Mouse (Mus musculus): ENCODE results near the gene Slc44a1.

Slc44a1 gene

GRCm38 (mm10) chr4:53440010-53440815 is at the start of gene Slc44a1:
TSS of gene Slc44a1 (plus strand) at chr4:53440413.
- peak; percentile 92 for DNase-seq (ENCODE audit: low read depth, low spot score)

GRCm38 (mm10) chr4:53395002-53395401 is 45.2 kb upstream of the Slc44a1 start:
- DNase-seq (ENCODE audit: low read depth, low spot score) = no peak

GRCm38 (mm10) chr4:53396623-53397192 is 43.5 kb upstream of the Slc44a1 start:
- peak; percentile 24 for DNase-seq (ENCODE audit: low read depth, low spot score)

- DNase-seq (ENCODE audit: low read depth, low spot score) = no peak
Measured at GRCm38 (mm10) chr4:53397280-53398117, 42.7 kb upstream of the Slc44a1 start.

- DNase-seq (ENCODE audit: low read depth, low spot score) = no peak
Measured at GRCm38 (mm10) chr4:53398561-53398960, 41.7 kb upstream of the Slc44a1 start.

GRCm38 (mm10) chr4:53399428-53399827 is 40.8 kb upstream of the Slc44a1 start:
- DNase-seq (ENCODE audit: low read depth, low spot score) = no peak

- no peak for DNase-seq (ENCODE audit: low read depth, low spot score)
Measured at GRCm38 (mm10) chr4:53403386-53403785, 36.8 kb upstream of the Slc44a1 start.

GRCm38 (mm10) chr4:53404431-53404925 is 35.7 kb upstream of the Slc44a1 start:
- DNase-seq (ENCODE audit: low read depth, low spot score) = no peak

- no peak for DNase-seq (ENCODE audit: low read depth, low spot score)
Measured at GRCm38 (mm10) chr4:53406866-53407265, 33.3 kb upstream of the Slc44a1 start.

GRCm38 (mm10) chr4:53408821-53409220 is 31.4 kb upstream of the Slc44a1 start:
- DNase-seq (ENCODE audit: low read depth, low spot score) = no peak

- peak; percentile 30 for DNase-seq (ENCODE audit: low read depth, low spot score)
Measured at GRCm38 (mm10) chr4:53409526-53410085, 30.6 kb upstream of the Slc44a1 start.

GRCm38 (mm10) chr4:53410752-53411151 is 29.5 kb upstream of the Slc44a1 start:
- DNase-seq (ENCODE audit: low read depth, low spot score) = no peak

- no peak for DNase-seq (ENCODE audit: low read depth, low spot score)
Measured at GRCm38 (mm10) chr4:53411958-53412870, 28.0 kb upstream of the Slc44a1 start.

- DNase-seq (ENCODE audit: low read depth, low spot score) = no peak
Measured at GRCm38 (mm10) chr4:53412991-53413390, 27.2 kb upstream of the Slc44a1 start.

GRCm38 (mm10) chr4:53414031-53414797 is 26.0 kb upstream of the Slc44a1 start:
- no peak for DNase-seq (ENCODE audit: low read depth, low spot score)

GRCm38 (mm10) chr4:53415873-53416637 is 24.2 kb upstream of the Slc44a1 start:
- no peak for DNase-seq (ENCODE audit: low read depth, low spot score)

- DNase-seq (ENCODE audit: low read depth, low spot score) = no peak
Measured at GRCm38 (mm10) chr4:53416928-53417327, 23.3 kb upstream of the Slc44a1 start.

GRCm38 (mm10) chr4:53422799-53423198 is 17.4 kb upstream of the Slc44a1 start:
- DNase-seq (ENCODE audit: low read depth, low spot score) = no peak

GRCm38 (mm10) chr4:53427120-53427519 is 13.1 kb upstream of the Slc44a1 start:
- no peak for DNase-seq (ENCODE audit: low read depth, low spot score)

Data from mesoderm, embryonic 11.5 days (tissue).